Mouse (Mus musculus) adrenal gland, adult (tissue): ENCODE data around the gene Nkpd1.

Experiments
- DNase-seq, 2 experiments: peaks; one replicate each; pipeline ENCODE4 v3.0.0; 2022 to 2023; ENCODE audit warnings: low spot score in 1 of 2; ENCODE audit not compliant: inconsistent age in 2 of 2

Gene Nkpd1

DNA sequence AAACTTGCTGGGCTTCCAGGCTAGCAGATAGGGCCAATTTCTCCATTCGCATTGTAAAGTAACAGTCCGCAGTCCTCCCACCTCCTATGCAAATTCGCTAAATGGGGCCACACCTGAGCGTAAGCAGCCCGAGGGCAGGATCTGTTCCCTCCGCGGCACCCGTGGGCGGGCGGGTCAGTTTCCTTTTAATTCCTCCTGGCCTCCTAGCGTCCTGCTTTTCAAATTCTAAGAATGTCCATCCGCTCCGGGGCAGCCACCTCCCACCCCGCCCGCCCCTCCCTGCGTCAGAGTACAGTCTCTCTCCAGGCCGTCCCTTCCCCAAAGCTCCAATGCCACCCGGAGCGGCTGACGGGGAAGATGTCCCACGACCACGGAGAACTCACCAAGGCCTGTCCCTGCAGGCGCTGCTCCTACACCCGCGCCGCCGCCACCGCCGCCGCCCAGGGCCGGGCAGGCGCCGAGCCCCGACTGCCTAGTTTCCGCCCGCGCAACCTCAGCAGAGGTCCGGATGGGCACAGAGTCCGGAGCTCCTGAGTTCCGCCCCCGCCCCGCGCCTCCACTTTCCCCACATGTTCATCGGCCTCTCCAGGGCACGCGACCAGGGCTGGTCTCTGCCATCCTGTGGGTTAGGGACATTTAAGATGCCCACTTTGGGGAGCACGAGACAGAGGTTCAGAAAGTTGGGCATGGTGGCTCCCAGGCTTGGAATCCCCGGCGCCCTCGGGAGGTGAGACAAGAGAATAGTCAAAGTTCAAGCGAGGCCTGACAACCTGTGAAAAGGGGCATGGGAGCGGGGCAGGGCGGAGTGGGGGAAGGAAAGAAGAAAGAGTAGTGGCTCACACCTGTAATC is 55.5 kb downstream of the Nkpd1 start:
- DNase-seq = peak; percentile 86 to 95

DNA sequence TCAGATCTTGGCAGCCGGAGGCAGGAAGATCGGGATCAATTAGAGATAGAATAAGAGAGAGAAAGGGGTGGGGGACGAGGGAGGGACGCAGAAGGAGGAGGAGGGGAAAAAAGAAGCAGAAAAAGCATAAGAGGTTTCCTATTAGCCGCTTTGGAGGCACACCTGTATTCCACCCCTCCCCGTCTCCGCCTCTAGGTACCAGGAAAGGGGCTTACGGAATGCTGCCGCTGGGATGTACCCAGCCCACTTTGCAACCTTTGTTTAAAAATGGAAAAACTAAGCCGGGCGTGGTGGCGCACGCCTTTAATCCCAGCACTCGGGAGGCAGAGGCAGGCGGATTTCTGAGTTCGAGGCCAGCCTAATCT is 56.1 kb downstream of the Nkpd1 start:
- no peak for DNase-seq
